Mouse (Mus musculus): ENCODE measurements around the gene Rfc4.
"Not testable (repeated sequence)": the region's sequence is repeated elsewhere in the genome, so short reads cannot be mapped to it uniquely, and the experiment has no call there.

Gene Rfc4

GRCm38 (mm10) chr16:23103038-23103745 lies 24.3 kb downstream of the Rfc4 start:
- CTCF ChIA-PET = interaction anchor here (1.0 kb wide), 1 partner anchor 14 kb away, joined by 6 read pairs; no protein-coding TSS in a partner anchor

- CTCF ChIA-PET = interaction anchor here (0.7 to 1.0 kb wide), 2 partner anchors 13 to 244 kb away, joined by 4 to 6 read pairs; no protein-coding TSS in a partner anchor
These were observed 25.0 kb downstream of the Rfc4 start for GRCm38 (mm10) chr16:23102340-23103037.

GRCm38 (mm10) chr16:23100613-23101012 lies 26.9 kb downstream of the Rfc4 start:
- CTCF ChIA-PET = interaction anchor here (0.6 kb wide), 1 partner anchor 240 kb away, joined by 4 read pairs; no protein-coding TSS in a partner anchor

GRCm38 (mm10) chr16:23100099-23100575 lies 27.4 kb downstream of the Rfc4 start:
- CTCF ChIA-PET = interaction anchor here (0.6 kb wide), 2 partner anchors 36 to 373 kb away, joined by 3 read pairs; no protein-coding TSS in a partner anchor

GRCm38 (mm10) chr16:23099632-23100031 lies 27.9 kb downstream of the Rfc4 start:
- CTCF ChIA-PET = interaction anchor here (0.6 kb wide), 2 partner anchors 35 to 373 kb away, joined by 3 read pairs; no protein-coding TSS in a partner anchor

- CTCF ChIA-PET = not testable (repeated sequence)
These were observed 29.5 kb downstream of the Rfc4 start for GRCm38 (mm10) chr16:23098105-23098452.

- CTCF ChIA-PET = not testable (repeated sequence)
These were observed 30.0 kb downstream of the Rfc4 start for GRCm38 (mm10) chr16:23097290-23098104.

- CTCF ChIA-PET = interaction anchor here (1.4 kb wide), 1 partner anchor 10 kb away, joined by 3 read pairs; no protein-coding TSS in a partner anchor
These were observed 30.7 kb downstream of the Rfc4 start for GRCm38 (mm10) chr16:23096886-23097285.

- CTCF ChIA-PET = interaction anchor here (1.4 kb wide), 1 partner anchor 9 kb away, joined by 3 read pairs; no protein-coding TSS in a partner anchor
These were observed 32.0 kb downstream of the Rfc4 start for GRCm38 (mm10) chr16:23095581-23095980.

GRCm38 (mm10) chr16:23094136-23094535 lies 33.4 kb downstream of the Rfc4 start:
- CTCF ChIA-PET = no interaction called here

- CTCF ChIA-PET = no interaction called here
These were observed 34.1 kb downstream of the Rfc4 start for GRCm38 (mm10) chr16:23093321-23093953.

GRCm38 (mm10) chr16:23091345-23091744 lies 36.2 kb downstream of the Rfc4 start:
- CTCF ChIA-PET = not testable (repeated sequence)

GRCm38 (mm10) chr16:23088491-23088890 lies 39.0 kb downstream of the Rfc4 start:
- CTCF ChIA-PET = interaction anchor here (0.5 kb wide), 1 partner anchor 13 kb away, joined by 3 read pairs; no protein-coding TSS in a partner anchor

GRCm38 (mm10) chr16:23087712-23088111 lies 39.8 kb downstream of the Rfc4 start:
- CTCF ChIA-PET = not testable (repeated sequence)

GRCm38 (mm10) chr16:23087159-23087558 lies 40.4 kb downstream of the Rfc4 start:
- CTCF ChIA-PET = interaction anchor here (0.7 to 1.1 kb wide), 2 partner anchors 9 to 41 kb away, joined by 3 to 4 read pairs; no protein-coding TSS in a partner anchor

- CTCF ChIA-PET = not testable (repeated sequence)
These were observed 50.0 kb downstream of the Rfc4 start for GRCm38 (mm10) chr16:23077516-23077915.

Measured in spleen, embryonic (tissue).